Mouse (Mus musculus): ENCODE results near the gene Iqsec3. TPM values are rescaled to one million over a fixed set of nuclear protein-coding genes. Genes with fewer than 3 reads are reported as not detected.

The Iqsec3 gene
- polyA plus RNA-seq, 1 experiment from 2014 or later: 0.22 TPM

DNA sequence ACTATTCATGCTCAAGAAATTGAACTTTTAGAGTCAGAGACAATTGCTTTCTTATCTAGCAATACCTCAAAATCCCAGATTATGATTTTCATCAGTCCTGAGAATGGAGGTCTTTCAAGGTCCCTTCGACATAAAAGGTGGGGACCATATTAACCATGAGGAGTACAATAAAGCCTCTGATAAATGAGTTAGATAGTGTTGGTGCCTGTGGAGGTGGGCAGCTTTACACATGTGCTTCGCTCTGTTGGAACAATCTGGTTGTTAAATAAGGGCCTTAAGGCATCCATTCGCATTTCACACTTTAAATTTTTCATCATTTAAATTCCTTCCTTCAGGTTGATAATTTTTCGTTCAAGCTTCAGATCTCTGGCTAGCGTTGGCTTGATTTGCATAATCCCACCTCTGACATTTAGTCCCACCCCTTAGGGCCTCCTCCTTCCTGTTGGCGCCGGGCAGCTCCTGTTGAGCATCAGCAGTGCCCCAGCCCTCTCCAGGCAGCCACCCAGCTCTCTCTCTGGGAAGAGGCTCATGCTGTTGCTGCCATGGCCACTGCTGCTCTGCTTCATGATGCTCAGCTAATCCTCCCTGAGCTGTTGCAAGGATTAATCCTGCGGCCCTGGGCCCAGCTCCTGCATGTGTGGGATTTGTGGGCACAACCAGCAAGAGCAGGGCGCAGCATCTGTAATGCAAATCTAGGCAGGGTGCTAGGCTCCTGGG, 25.5 kb upstream of the Iqsec3 start:
- no peaks in the 10 kb centered on the region for H3K9me3 ChIP-seq
- H3K4me3 ChIP-seq: no peak overlapping the region
- no peak overlapping the region for H3K9ac ChIP-seq
- H3K4me2 ChIP-seq: no peak overlapping the region
- no peaks in the 10 kb centered on the region for H3K36me3 ChIP-seq
- no peaks in the 10 kb centered on the region for H3K4me1 ChIP-seq
- ATAC-seq (ENCODE audit: insufficient number of reproducible peaks, low FRiP score, low TSS enrichment, low read depth): no peak
- H3K27me3 ChIP-seq: no peaks in the 10 kb centered on the region
- no peak overlapping the region for H3K27ac ChIP-seq
- 19% methylated on average over 9 of the region's 9 CpGs for WGBS

DNA sequence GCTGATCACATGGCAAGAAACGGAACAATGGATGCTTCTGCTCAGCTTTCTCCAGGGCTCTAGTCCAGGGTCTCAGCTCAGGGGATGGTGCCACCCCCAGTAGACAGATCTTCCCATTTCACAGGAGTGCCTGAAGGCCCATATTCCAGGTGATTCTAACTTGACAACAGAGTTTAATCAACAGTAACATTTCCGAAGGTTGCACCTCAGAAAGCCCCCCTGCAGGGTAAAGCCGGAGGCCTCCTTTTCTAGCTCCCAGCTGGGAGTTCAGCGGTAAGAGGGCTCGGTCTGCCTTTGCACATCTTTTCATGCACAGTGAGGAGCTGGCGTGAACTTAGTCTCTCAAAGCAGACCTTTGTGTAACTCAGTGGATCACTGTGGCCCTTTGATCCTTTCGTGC, 22.1 kb upstream of the Iqsec3 start:
- 58% methylated on average over 7 of the region's 7 CpGs for WGBS
- no peak overlapping the region for H3K27ac ChIP-seq
- H3K9me3 ChIP-seq: no peaks in the 10 kb centered on the region
- no peaks in the 10 kb centered on the region for H3K27me3 ChIP-seq
- H3K4me1 ChIP-seq: no peaks in the 10 kb centered on the region
- H3K4me2 ChIP-seq: no peak overlapping the region
- H3K4me3 ChIP-seq: no peak overlapping the region
- no peak for ATAC-seq (ENCODE audit: insufficient number of reproducible peaks, low FRiP score, low TSS enrichment, low read depth)
- no peak overlapping the region for H3K9ac ChIP-seq
- no peaks in the 10 kb centered on the region for H3K36me3 ChIP-seq

DNA sequence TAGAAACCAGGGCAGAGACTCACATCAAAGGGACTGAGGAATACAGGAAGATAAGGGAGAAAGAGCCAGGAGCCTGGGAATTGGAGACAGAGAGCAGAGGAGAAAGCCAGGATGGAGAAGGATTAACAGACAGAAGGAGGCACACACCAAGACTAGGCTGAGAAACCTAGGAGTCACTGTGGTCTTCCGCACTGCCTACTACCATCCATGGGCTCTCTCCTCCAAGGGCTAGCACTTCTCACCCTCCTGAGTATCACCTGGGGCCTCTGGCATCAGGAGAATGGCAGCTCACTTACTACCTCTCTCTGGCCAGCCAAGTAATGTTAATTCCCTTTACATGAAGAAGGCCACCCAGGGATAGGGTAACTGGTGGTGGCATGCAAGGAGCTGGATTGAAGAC, 21.5 kb upstream of the Iqsec3 start:
- no peak for ATAC-seq (ENCODE audit: insufficient number of reproducible peaks, low FRiP score, low TSS enrichment, low read depth)
- H3K27me3 ChIP-seq: no peaks in the 10 kb centered on the region
- no peaks in the 10 kb centered on the region for H3K9me3 ChIP-seq
- H3K9ac ChIP-seq: no peak overlapping the region
- H3K36me3 ChIP-seq: no peaks in the 10 kb centered on the region
- no peaks in the 10 kb centered on the region for H3K4me1 ChIP-seq
- no peak overlapping the region for H3K4me2 ChIP-seq
- no peak overlapping the region for H3K4me3 ChIP-seq
- H3K27ac ChIP-seq: no peak overlapping the region
- 95% methylated on average over 1 of the region's 1 CpGs for WGBS

DNA sequence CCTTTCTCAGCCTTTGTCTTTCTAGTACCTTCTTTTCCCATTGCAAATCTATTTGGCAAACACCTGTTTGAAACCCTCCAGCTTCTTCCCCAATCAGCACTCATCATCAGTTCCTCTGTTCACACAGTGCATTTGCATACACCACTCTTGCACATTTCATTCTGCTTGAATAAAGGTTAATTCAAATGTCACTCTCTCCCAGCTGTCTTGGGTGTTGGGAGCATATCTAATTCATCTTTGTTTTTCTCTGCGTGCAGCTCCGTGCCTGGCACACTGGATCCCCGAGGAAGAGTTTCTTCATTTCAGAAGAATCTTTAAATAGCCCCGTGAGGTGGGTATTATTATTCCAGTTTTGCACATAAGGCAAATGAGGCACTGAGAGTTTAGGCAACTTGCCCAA, 20.8 kb upstream of the Iqsec3 start:
- 76% methylated on average over 4 of the region's 4 CpGs for WGBS

DNA sequence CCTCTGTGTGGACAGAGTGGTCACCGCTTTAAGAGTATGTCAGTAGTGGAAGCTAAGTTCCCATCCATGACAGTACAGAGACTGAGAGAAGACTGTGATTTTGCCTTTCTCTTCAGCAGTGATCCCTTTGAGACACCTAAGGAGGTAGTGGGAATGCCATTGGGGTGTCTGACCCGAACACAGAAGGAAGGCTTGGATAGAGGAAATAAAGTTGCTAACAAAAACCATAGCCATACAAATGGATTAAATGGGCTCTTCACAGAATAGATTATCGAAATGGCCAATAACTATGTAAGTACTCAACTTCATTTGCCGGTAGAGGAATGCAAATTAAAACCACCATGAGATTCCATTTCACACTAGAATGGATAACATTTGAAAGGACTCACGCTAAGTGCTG, 17.9 kb upstream of the Iqsec3 start:
- no peak overlapping the region for H3K4me3 ChIP-seq
- H3K27me3 ChIP-seq: no peaks in the 10 kb centered on the region
- no peak for ATAC-seq (ENCODE audit: insufficient number of reproducible peaks, low FRiP score, low TSS enrichment, low read depth)
- H3K4me2 ChIP-seq: no peak overlapping the region
- H3K9me3 ChIP-seq: no peaks in the 10 kb centered on the region
- no peak overlapping the region for H3K9ac ChIP-seq
- 81% methylated on average over 5 of the region's 5 CpGs for WGBS
- no peaks in the 10 kb centered on the region for H3K36me3 ChIP-seq
- H3K27ac ChIP-seq: no peak overlapping the region
- no peaks in the 10 kb centered on the region for H3K4me1 ChIP-seq

More for the DNA sequence above, 20.8 kb upstream of the Iqsec3 start:
- Histone ChIP-seq H3K9ac (no peak overlapping the region), H3K9me3 (no peaks in the 10 kb centered on the region), H3K27me3 (no peaks in the 10 kb centered on the region), H3K27ac (no peak overlapping the region), H3K36me3 (no peaks in the 10 kb centered on the region), H3K4me3 (no peak overlapping the region), H3K4me2 (no peak overlapping the region), H3K4me1 (no peaks in the 10 kb centered on the region)
- ATAC-seq (ENCODE audit: insufficient number of reproducible peaks, low FRiP score, low TSS enrichment, low read depth): no peak

DNA sequence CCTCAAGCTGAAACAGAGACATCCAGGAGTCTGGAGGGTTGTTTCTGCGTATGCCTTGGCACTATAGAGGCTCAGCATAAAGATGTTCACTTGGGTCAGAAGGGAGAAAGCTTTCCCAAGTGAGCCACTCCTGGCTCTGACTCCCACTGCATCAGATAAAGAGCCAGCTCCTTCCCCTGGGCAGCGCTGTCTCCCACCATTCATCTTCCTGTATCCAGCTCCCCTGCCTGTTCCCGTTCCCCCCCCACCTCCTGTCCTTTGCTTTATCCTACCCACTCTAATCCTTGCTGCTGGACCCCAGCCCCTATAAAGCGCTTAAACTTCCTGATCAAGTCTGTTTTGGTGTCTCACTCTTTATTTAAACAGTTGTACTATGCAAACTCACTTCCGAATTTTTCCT, 1.2 kb downstream of the Iqsec3 start:
- 34% methylated on average over 5 of the region's 5 CpGs for WGBS
- peaks cover 38% of the 10 kb centered on the region for H3K27me3 ChIP-seq

DNA sequence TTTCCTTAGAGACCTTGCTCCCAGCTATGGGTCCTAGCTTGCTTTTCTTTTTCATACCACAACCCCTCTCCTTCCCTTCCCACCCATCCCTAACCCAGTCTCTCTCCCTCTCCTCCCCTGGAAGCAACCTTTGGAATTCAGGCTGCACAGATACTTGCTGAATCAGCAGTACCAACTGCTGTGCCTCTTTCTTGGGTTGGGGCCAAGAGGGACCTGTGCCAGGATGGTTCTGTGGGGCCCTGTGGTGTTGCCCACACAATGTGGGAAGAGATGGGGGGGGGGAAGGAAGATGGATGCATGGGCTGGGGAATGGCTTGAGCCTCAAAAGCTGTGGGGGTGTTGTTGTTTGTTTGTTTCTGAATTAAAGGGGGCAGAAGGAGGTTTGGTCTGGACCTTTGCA, 5.2 kb downstream of the Iqsec3 start:
- ATAC-seq (ENCODE audit: insufficient number of reproducible peaks, low FRiP score, low TSS enrichment, low read depth): no peak
- Histone ChIP-seq H3K4me2 (no peak overlapping the region), H3K4me1 (peaks cover 3% of the 10 kb centered on the region), H3K36me3 (no peaks in the 10 kb centered on the region), H3K4me3 (no peak overlapping the region), H3K9me3 (no peaks in the 10 kb centered on the region), H3K9ac (no peak overlapping the region), H3K27me3 (peaks cover 18% of the 10 kb centered on the region), H3K27ac (no peak overlapping the region)

More for the DNA sequence above, 1.2 kb downstream of the Iqsec3 start:
- Histone ChIP-seq H3K27ac (no peak overlapping the region), H3K4me1 (peaks cover 11% of the 10 kb centered on the region), H3K9ac (no peak overlapping the region), H3K4me2 (no peak overlapping the region), H3K36me3 (no peaks in the 10 kb centered on the region), H3K9me3 (no peaks in the 10 kb centered on the region), H3K4me3 (no peak overlapping the region)
- no peak for ATAC-seq (ENCODE audit: insufficient number of reproducible peaks, low FRiP score, low TSS enrichment, low read depth)

DNA sequence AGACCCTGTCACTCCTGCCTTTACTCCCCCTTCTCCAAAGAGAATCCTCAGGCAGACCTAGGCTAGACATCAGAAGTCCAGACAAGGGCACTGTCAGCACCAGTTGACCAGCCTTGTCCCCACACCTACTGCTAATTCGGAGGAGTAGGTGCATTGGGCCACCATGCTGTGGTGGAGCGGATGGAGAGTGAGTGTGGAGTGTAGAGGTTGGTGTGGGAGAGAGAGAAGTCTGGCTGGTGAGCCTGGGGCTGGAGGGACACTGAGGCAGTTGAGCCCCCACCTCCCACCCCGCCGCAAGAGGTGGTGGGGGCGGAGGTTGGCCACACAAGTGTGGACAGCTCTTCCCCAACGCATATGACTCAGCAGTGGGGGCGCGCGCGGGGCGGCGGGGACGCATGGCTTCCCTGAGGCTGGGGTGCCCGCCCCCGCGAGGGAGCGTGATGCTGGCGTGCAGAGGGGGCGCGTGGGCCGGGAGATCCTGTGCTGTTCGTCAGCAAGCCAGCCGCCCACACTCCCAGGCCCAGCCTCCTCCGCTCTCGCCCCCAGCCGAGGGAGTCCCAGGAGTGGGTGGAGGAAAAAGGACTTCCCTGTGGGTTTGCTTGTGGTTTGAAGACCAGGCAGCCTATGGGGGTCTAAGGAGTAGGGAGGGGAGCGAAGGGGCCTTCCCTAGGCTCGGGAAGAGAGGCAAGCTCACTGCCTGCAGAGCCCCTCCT, 10.7 kb downstream of the Iqsec3 start:
- peak; percentile 22; the same call in 1 of the 2 replicates for ATAC-seq (ENCODE audit: insufficient number of reproducible peaks, low FRiP score, low TSS enrichment, low read depth)
- WGBS: 4% methylated on average over 28 of the region's 28 CpGs

DNA sequence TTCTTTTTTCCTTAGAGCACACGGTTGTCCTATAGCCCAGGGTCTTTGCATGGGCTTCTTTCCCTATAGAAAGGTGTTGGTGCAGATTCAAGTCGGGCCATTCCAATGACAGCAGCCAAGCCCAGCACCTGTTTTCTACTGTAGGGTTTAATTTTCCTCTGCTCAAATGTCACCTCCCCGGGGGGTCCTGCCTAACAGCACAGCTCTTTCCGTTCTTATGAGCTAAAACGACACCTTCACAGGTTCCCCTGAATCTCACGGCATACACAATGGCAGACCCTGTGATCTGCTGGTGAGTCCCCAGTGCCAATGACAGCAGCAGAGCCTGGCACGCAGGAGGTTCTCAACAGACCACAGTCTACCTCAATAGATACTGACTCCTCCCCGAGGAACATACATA, 16.1 kb downstream of the Iqsec3 start:
- Histone ChIP-seq H3K36me3 (no peaks in the 10 kb centered on the region), H3K4me2 (no peak overlapping the region), H3K27me3 (peaks cover 6% of the 10 kb centered on the region; the same call in 1 of the 2 replicates), H3K9me3 (no peaks in the 10 kb centered on the region), H3K27ac (no peak overlapping the region), H3K4me1 (peaks cover 10% of the 10 kb centered on the region; the same call in 1 of the 2 replicates), H3K9ac (no peak overlapping the region), H3K4me3 (no peak overlapping the region)
- WGBS: 39% methylated on average over 8 of the region's 8 CpGs
- no peak for ATAC-seq (ENCODE audit: insufficient number of reproducible peaks, low FRiP score, low TSS enrichment, low read depth)

More for the DNA sequence above, 10.7 kb downstream of the Iqsec3 start:
- peak overlapping the region; percentile 33 for H3K4me2 ChIP-seq
- no peaks in the 10 kb centered on the region for H3K9me3 ChIP-seq
- peaks cover 18% of the 10 kb centered on the region for H3K27me3 ChIP-seq
- no peaks in the 10 kb centered on the region for H3K36me3 ChIP-seq
- H3K9ac ChIP-seq: no peak overlapping the region
- no peak overlapping the region for H3K27ac ChIP-seq
- H3K4me3 ChIP-seq: peak overlapping the region; percentile 11; the same call in 1 of the 2 replicates
- H3K4me1 ChIP-seq: peaks cover 3% of the 10 kb centered on the region; the same call in 1 of the 2 replicates

DNA sequence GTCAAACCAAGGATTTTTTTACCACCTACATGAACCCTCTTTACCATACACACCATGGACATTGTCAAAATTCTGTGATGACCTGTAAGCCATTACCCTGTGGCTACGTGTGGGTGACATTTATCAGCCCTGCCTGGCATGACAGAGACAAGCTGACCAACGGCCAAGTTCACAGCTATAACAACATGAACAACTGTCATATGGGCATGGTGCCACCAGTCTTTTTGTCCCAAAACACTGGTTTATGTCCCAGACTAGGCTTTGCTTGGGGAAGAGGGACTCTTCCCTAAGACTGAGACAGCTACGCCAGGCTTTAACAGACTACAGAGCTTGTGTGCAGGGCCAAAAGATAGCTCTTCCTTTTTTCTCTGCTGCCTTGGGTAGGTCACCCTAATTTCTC, 16.8 kb downstream of the Iqsec3 start:
- H3K9me3 ChIP-seq: no peaks in the 10 kb centered on the region
- ATAC-seq (ENCODE audit: insufficient number of reproducible peaks, low FRiP score, low TSS enrichment, low read depth): no peak
- no peak overlapping the region for H3K4me2 ChIP-seq
- H3K9ac ChIP-seq: no peak overlapping the region
- peaks cover 10% of the 10 kb centered on the region; the same call in 1 of the 2 replicates for H3K4me1 ChIP-seq
- no peaks in the 10 kb centered on the region for H3K36me3 ChIP-seq
- peaks cover under 1% of the 10 kb centered on the region; the same call in 1 of the 2 replicates for H3K27me3 ChIP-seq
- WGBS: 69% methylated on average over 3 of the region's 3 CpGs
- no peak overlapping the region for H3K27ac ChIP-seq
- no peak overlapping the region for H3K4me3 ChIP-seq

DNA sequence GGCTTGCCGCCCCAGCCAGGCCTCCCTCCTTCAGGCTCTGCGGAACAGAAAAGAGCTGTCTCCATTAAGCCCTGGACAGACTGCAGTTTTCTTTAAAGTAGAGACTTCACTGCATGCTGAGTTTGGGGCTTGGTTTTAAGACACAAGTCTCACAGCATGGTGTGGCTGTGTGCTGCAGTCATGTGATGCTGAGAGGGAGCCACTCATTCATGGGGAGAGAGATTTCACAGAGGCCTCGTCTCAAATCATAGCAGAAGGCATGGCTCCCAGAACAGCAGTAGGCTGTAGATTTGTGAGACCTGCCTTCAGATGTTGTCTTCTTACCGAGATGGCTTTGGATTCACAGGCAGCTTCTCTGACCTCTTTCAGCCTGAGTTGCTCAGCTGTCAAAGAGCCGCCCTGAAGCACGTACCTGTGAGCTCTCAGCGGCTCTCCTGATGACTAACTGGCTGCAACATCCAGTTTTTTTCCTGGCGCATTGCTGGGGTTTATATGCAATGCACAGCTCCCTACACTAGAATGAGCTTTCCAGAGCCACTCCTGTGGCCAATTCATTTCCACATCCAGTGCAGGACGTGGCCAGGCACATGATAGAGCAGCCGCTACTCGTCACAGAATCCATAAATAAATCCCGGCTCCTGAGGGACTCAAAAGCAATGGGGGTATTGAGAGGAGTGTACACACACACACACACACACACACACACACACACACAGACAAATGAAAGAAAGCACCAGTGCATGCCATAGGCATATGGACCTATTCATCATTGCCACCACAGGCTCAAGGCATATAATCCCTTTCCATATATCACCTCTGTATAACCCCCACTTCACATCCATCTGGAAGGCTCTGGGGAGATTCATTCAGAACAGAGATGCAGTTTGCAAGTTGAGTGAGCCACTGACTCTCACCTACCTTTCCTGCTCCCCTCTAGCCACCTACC, 18.7 kb downstream of the Iqsec3 start:
- no peak for ATAC-seq (ENCODE audit: insufficient number of reproducible peaks, low FRiP score, low TSS enrichment, low read depth)
- no peak overlapping the region for H3K27ac ChIP-seq
- no peak overlapping the region for H3K9ac ChIP-seq
- no peaks in the 10 kb centered on the region for H3K27me3 ChIP-seq
- no peak overlapping the region for H3K4me3 ChIP-seq
- no peak overlapping the region for H3K4me2 ChIP-seq
- H3K4me1 ChIP-seq: peaks cover 10% of the 10 kb centered on the region; the same call in 1 of the 2 replicates
- 39% methylated on average over 12 of the region's 12 CpGs for WGBS
- no peaks in the 10 kb centered on the region for H3K9me3 ChIP-seq
- no peaks in the 10 kb centered on the region for H3K36me3 ChIP-seq

Data from limb, embryonic 15.5 days (tissue).